Mouse (Mus musculus): ENCODE data around the gene Polr2m. TPM values are rescaled to one million over a fixed set of nuclear protein-coding genes. Genes with fewer than 3 reads are reported as not detected.
"Not testable (repeated sequence)": the region's sequence is repeated elsewhere in the genome, so short reads cannot be mapped to it uniquely, and the experiment has no call there.

Gene Polr2m
- polyA plus RNA-seq, 1 experiment from 2014 or later = 354 TPM

- H3K27ac ChIP-seq = no peak overlapping the region
- H3K9me3 ChIP-seq = no peaks in the 10 kb centered on the region
- no peak for ATAC-seq (replicated peaks)
- H3K4me1 ChIP-seq = no peaks in the 10 kb centered on the region
- H3K4me2 ChIP-seq = no peak overlapping the region
- no peak overlapping the region for H3K4me3 ChIP-seq
- H3K36me3 ChIP-seq (replicated peaks) = no peaks in the 10 kb centered on the region
- H3K9ac ChIP-seq = no peak overlapping the region
- whole genome bisulfite sequencing = 82% methylated on average over 15 of the region's 15 CpGs
- H3K27me3 ChIP-seq (replicated peaks) = no peaks in the 10 kb centered on the region
These were observed 6.7 kb upstream of the Polr2m start for GRCm38 (mm10) chr9:71492296-71493025.

GRCm38 (mm10) chr9:71490076-71490475 lies 4.3 kb upstream of the Polr2m start:
- no peak overlapping the region for H3K27ac ChIP-seq
- ATAC-seq (replicated peaks) = no peak
- no peaks in the 10 kb centered on the region for H3K27me3 ChIP-seq (replicated peaks)
- 50% methylated on average over 3 of the region's 3 CpGs for WGBS
- peaks cover under 1% of the 10 kb centered on the region; the same call in 1 of the 2 replicates for H3K4me1 ChIP-seq
- H3K4me2 ChIP-seq = no peak overlapping the region
- H3K9ac ChIP-seq = no peak overlapping the region
- no peaks in the 10 kb centered on the region for H3K9me3 ChIP-seq
- H3K36me3 ChIP-seq (replicated peaks) = no peaks in the 10 kb centered on the region
- no peak overlapping the region for H3K4me3 ChIP-seq

- H3K4me3 ChIP-seq = peak overlapping the region; percentile 82
- no peaks in the 10 kb centered on the region for H3K27me3 ChIP-seq (replicated peaks)
- no peak overlapping the region for H3K9ac ChIP-seq
- peak overlapping the region; percentile 89; the same call in 1 of the 2 replicates for H3K27ac ChIP-seq
- no peaks in the 10 kb centered on the region for H3K9me3 ChIP-seq
- WGBS = 42% methylated on average over 7 of the region's 7 CpGs
- peak overlapping the region; percentile 42 for H3K4me2 ChIP-seq
- ATAC-seq (replicated peaks) = peak; percentile 60
- H3K4me1 ChIP-seq = peaks cover 13% of the 10 kb centered on the region
- H3K36me3 ChIP-seq (replicated peaks) = peaks cover 16% of the 10 kb centered on the region
These were observed 392 bp upstream of the Polr2m start for GRCm38 (mm10) chr9:71486127-71486526.

GRCm38 (mm10) chr9:71484871-71485474 lies 762 bp downstream of the Polr2m start:
- H3K27ac ChIP-seq = peak overlapping the region; percentile 89
- peak overlapping the region; percentile 70 for H3K4me2 ChIP-seq
- H3K9ac ChIP-seq = peak overlapping the region; percentile 88
- H3K9me3 ChIP-seq = no peaks in the 10 kb centered on the region
- no peak for ATAC-seq (replicated peaks)
- no peaks in the 10 kb centered on the region for H3K27me3 ChIP-seq (replicated peaks)
- peak overlapping the region; percentile 82 for H3K4me3 ChIP-seq
- WGBS = 1% methylated on average over 14 of the region's 14 CpGs
- peaks cover 27% of the 10 kb centered on the region for H3K36me3 ChIP-seq (replicated peaks)
- peaks cover 13% of the 10 kb centered on the region for H3K4me1 ChIP-seq

- ATAC-seq (replicated peaks); H3K4me3 ChIP-seq; H3K27ac ChIP-seq; H3K9me3 ChIP-seq; H3K27me3 ChIP-seq (replicated peaks); H3K9ac ChIP-seq: not testable (repeated sequence)
- WGBS = 88% methylated on average over 7 of the region's 7 CpGs
- Histone ChIP-seq H3K36me3 (replicated peaks) (peaks cover 38% of the 10 kb centered on the region), H3K4me1 (peaks cover 13% of the 10 kb centered on the region), H3K4me2 (peak overlapping the region; percentile 70; the same call in 1 of the 2 replicates)
These were observed 1.9 kb downstream of the Polr2m start for GRCm38 (mm10) chr9:71483872-71484271.

- no peaks in the 10 kb centered on the region for H3K27me3 ChIP-seq (replicated peaks)
- peaks cover 13% of the 10 kb centered on the region for H3K4me1 ChIP-seq
- peaks cover 69% of the 10 kb centered on the region for H3K36me3 ChIP-seq (replicated peaks)
- H3K9me3 ChIP-seq = no peaks in the 10 kb centered on the region
- no peak overlapping the region for H3K4me3 ChIP-seq
- no peak overlapping the region for H3K9ac ChIP-seq
- H3K27ac ChIP-seq = no peak overlapping the region
- H3K4me2 ChIP-seq = no peak overlapping the region
- ATAC-seq (replicated peaks) = no peak
- 91% methylated on average over 2 of the region's 2 CpGs for WGBS
These were observed 5.4 kb downstream of the Polr2m start for GRCm38 (mm10) chr9:71480305-71480704.

- Histone ChIP-seq H3K9ac (no peak overlapping the region), H3K9me3 (no peaks in the 10 kb centered on the region), H3K36me3 (replicated peaks) (peaks cover 75% of the 10 kb centered on the region), H3K27me3 (replicated peaks) (no peaks in the 10 kb centered on the region), H3K4me3 (no peak overlapping the region), H3K4me2 (no peak overlapping the region), H3K4me1 (peaks cover 6% of the 10 kb centered on the region), H3K27ac (no peak overlapping the region)
- ATAC-seq (replicated peaks) = no peak
- 96% methylated on average over 9 of the region's 9 CpGs for WGBS
These were observed 6.3 kb downstream of the Polr2m start for GRCm38 (mm10) chr9:71479413-71479812.

GRCm38 (mm10) chr9:71478596-71478995 lies 7.1 kb downstream of the Polr2m start:
- Histone ChIP-seq H3K4me3 (no peak overlapping the region), H3K9ac (no peak overlapping the region), H3K27ac (no peak overlapping the region), H3K36me3 (replicated peaks) (peaks cover 75% of the 10 kb centered on the region), H3K27me3 (replicated peaks) (no peaks in the 10 kb centered on the region), H3K4me1 (no peaks in the 10 kb centered on the region), H3K4me2 (no peak overlapping the region), H3K9me3 (no peaks in the 10 kb centered on the region)
- no peak for ATAC-seq (replicated peaks)
- WGBS = 97% methylated on average over 7 of the region's 7 CpGs

- Histone ChIP-seq H3K36me3 (replicated peaks) (peaks cover 64% of the 10 kb centered on the region), H3K27me3 (replicated peaks) (no peaks in the 10 kb centered on the region), H3K27ac (no peak overlapping the region), H3K9ac (no peak overlapping the region), H3K4me2 (no peak overlapping the region), H3K4me1 (no peaks in the 10 kb centered on the region), H3K9me3 (no peaks in the 10 kb centered on the region), H3K4me3 (no peak overlapping the region)
- no peak for ATAC-seq (replicated peaks)
- WGBS = 97% methylated on average over 3 of the region's 3 CpGs
These were observed 9.1 kb downstream of the Polr2m start for GRCm38 (mm10) chr9:71476601-71477000.

GRCm38 (mm10) chr9:71475536-71475935 lies 10.2 kb downstream of the Polr2m start:
- H3K9me3 ChIP-seq = no peaks in the 10 kb centered on the region
- no peak overlapping the region for H3K27ac ChIP-seq
- no peak overlapping the region for H3K9ac ChIP-seq
- ATAC-seq (replicated peaks) = no peak
- H3K4me2 ChIP-seq = no peak overlapping the region
- 99% methylated on average over 4 of the region's 4 CpGs for WGBS
- peaks cover 54% of the 10 kb centered on the region for H3K36me3 ChIP-seq (replicated peaks)
- H3K4me3 ChIP-seq = no peak overlapping the region
- H3K4me1 ChIP-seq = no peaks in the 10 kb centered on the region
- no peaks in the 10 kb centered on the region for H3K27me3 ChIP-seq (replicated peaks)

GRCm38 (mm10) chr9:71467434-71467833 lies 18.3 kb downstream of the Polr2m start:
- no peak for ATAC-seq (replicated peaks)
- WGBS = 80% methylated on average over 4 of the region's 4 CpGs
- Histone ChIP-seq H3K27me3 (replicated peaks) (no peaks in the 10 kb centered on the region), H3K4me2 (no peak overlapping the region), H3K36me3 (replicated peaks) (no peaks in the 10 kb centered on the region), H3K4me1 (no peaks in the 10 kb centered on the region), H3K9me3 (no peaks in the 10 kb centered on the region), H3K4me3 (no peak overlapping the region), H3K27ac (no peak overlapping the region), H3K9ac (no peak overlapping the region)

- no peak for ATAC-seq (replicated peaks)
- Histone ChIP-seq H3K9ac (no peak overlapping the region), H3K9me3 (no peaks in the 10 kb centered on the region), H3K4me2 (no peak overlapping the region), H3K27me3 (replicated peaks) (no peaks in the 10 kb centered on the region), H3K36me3 (replicated peaks) (no peaks in the 10 kb centered on the region), H3K27ac (no peak overlapping the region), H3K4me1 (no peaks in the 10 kb centered on the region), H3K4me3 (no peak overlapping the region)
- WGBS = 84% methylated on average over 3 of the region's 3 CpGs
These were observed 19.6 kb downstream of the Polr2m start for GRCm38 (mm10) chr9:71466111-71466510.
